Mouse (Mus musculus) kidney, adult 11 months (tissue): Measurements from ENCODE around the gene Dab1.

ENCODE experiments used
- DNase-seq: peaks from one replicate; pipeline ENCODE4 v3.0.0; 2022

Gene Dab1

DNA sequence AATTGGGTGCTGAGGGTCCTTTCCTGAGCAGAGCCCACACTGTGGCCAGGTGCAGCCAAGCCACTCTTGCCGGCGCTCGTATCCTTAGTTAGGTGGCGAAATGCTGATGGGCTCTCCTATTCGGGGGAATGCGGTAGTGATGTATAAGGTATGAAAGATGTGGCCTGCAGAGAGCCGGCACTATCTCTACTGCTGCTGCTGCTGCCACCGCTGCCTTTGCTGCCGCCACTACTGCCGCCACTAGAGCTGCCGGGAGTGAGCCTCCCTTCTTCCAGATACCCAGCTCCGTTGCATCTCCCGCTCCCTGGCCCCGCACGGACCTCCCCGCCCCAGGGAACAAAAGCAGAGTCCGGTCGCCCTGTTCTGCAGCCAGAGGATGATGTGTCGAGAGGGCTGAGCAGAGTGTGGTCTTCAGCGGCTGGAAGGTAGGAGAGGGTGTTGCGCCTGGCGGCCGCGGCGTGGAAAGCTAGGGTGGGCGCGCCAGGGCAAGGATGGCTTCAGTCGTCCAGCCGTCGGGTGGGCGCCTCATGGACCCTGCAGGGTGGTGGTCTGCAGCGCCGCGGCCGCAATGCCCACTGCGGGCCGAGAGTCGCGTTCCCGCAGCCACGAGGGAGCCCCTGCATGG lies at the start of gene Dab1:
Gene Dab1 (plus strand): TSS at position 39 of the 625 bp plus-strand sequence.
- DNase-seq, result no peak

DNA sequence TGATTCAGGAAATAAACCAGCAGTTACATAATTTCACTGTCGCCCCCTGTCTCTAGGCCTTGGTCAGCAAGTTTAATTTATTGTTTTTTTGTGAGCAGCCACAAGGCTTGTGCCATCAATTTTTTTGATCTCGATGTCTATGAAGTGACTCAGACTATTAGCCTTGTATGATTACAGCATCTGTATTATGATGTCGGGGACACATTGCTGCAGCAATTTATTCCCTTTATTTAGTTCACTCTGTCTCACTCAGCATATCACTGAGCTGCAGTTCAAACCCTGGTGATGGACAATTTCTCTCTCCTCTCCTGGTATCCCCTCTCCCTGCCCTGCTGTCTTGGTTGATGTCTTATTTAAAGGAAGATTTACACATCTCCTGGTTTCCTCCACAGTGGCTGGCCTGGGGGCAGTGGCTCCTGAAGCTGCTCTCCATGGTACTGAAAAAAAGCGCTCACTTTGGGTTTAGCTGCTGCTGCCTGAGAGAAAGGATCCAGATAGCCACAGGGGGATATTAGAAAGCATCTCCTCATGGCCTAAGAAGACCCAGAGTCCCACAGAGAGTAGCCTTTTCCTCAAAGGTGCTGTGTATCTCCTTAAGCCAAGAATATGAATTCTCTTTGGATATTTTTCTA lies 47.3 kb upstream of the Dab1 start:
- DNase-seq, result no peak

DNA sequence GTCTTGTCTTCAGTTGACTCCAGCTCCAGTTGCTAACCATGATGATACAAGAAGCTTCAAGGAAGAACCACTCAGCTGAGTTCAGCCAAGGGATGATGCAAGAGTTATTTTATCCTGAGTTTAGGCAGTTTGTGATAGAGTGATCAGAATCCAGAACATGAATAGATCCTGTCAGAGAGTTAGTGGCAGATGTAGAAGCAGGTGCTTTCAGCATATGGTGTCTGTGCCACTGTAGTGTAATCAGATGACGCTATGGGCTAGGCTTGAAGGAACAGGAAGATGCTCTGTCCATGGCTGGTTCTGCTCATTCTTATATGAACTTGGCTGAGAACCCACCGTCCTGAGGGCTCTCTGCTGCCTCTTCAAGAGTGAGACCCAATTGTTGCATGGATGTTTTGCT lies 43.6 kb upstream of the Dab1 start:
- DNase-seq, result no peak

DNA sequence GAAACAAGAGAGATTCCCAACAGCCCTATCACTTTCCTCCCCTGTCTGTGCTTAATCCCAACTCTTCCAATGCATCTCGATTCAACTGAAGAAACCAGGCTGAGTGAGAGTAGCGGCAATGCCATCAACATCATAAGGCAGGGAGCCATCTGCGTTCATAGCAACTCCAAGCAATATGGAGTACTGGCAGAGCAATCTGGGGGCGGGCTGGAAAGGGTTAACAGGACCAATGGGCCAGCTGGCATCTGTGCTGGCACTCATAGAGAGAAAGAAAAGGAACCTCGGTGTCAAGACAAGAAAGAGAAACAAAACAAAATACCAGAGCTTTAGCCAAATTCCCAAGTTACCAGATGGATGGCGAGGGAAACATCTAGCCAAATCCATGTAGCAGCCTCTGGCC lies 42.9 kb upstream of the Dab1 start:
- DNase-seq, result no peak

DNA sequence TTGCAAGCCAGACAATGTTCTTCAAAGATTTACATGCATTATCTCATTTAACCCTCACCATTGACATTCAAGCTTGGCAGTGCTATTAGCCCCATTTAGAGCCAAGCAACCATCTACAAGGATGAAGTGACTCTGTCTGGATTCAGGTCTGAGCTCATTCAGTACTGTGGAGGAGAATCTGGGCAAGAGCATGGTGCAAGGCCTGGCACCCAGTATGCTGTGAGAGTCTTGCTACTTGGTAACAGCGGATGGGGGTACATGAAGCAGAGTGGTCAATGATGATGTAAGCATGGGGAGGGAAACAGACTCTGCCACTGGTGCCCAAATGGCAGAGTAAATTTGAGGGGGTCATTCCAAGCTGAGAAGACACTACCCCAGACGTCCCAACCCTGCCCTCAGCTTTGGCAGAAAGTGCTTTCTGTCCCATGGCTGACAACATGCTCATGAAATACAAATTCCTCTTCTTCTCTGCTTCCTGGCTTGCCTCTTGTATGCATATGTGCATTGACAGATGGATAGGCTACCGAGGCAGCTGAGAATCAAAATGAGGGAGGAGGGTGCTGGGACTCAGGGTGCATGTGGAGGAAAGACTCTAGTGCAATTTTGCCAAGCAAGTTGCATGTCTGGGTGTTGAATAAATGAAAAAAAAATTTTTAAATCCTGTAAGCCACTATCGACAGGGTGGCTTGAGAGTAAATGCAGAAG lies 41.9 kb upstream of the Dab1 start:
- no peak for DNase-seq

DNA sequence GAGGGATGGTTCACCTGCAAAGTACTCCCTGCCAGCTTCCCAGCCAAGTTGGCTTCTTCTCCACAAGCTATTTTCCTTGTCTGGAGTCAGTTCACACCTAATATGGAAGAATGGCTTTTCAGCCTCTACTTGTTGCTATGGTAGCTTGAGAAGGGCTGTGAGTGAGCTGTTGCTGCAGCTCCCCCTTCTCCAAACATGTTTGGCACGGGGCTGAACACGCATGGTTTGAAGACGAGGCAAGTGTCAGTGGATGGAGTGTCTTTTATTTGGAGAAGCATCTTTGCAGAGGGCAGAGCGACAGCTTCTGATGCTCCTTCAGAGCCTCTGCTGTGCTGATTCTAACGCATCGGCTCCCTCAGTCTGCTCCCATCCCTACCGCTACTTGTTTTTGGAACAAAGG lies 41.3 kb upstream of the Dab1 start:
- DNase-seq, result no peak

DNA sequence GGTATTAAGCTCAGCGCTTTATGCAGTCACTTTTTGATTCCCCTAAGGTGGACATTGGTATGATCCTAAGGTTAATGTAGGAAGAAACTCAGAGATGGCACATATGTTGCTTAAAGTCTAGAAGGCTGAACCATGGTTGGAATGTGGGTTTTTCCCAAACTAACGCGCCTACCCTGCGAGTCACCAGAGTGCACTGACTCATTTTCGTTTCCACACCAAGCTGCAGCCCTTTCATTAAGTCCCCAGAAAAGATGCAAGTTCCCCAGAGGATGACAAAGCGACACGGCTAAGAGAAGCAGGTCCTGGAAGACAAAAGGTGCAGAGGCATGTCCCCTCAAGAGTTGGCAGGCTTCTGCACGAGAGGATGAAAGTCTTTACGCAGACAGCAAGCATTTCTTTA lies 39.1 kb upstream of the Dab1 start:
- no peak for DNase-seq

DNA sequence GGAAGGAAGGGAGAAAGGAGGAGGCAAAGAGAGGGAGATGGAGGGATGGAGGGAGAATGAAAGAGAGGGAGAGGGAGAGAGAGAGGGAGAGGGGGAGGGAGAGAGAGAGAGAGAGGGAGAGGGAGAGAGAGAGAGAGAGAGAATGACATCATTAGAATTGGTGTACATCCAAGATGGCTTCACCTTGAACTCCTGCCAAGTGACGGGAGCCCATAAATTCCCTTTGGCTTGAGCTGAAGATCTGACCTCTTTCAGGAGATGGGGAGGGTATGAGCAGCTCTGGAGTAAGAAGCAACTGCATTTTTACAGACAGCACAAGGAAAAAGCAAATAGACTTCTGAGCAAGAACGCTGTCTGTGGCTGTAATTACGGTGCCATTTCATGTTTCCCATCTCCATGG lies 4.1 kb upstream of the Dab1 start:
- no peak for DNase-seq

DNA sequence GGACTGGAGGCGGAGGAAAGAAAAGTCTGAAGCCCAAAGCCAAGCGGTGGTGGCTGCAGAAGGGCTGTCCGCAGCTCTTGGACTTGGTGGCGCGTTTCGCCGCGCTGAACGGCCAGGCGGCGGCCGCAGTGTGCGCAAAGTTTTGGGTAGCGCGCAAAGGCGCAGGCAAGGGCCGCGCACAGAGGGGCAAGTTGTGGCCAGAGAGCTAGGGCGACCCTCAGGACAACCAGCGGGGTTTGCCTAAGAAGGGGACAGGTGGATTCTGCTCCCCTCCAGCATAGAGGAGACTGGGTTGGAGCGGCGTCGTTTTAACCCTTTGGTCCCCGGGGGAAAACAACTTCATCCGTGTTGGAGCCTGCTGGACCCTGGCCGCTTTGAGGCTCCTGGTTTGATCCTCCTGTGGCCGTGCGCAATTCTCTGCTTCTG lies 800 bp downstream of the Dab1 start:
- DNase-seq, result no peak

DNA sequence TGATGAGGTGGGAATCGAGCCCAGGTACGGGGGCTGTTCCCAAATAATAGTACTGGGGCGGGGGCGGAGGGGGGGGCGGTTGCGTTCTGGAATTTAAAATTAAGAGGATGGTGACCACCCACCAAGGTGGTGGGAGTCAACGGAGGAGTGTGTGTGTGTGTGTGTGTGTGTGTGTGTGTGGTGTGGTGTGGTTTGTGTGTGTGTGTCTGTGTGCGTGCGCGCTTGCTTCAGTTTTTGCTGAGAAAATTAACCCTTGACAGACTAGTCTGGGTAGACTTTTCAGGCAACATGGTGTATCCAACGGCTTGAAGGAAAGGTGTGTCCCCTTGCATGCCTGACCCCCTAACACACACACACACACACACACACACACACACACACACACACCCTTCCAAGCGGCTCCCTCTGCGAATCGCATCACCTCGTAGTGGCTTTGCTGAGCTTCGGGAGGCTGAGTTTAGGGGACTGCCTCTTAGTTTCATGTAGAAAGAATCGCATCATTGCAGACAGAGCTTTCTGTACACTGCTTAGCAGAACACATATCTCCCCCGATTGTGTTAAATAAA lies 1.5 kb downstream of the Dab1 start:
- no peak for DNase-seq

DNA sequence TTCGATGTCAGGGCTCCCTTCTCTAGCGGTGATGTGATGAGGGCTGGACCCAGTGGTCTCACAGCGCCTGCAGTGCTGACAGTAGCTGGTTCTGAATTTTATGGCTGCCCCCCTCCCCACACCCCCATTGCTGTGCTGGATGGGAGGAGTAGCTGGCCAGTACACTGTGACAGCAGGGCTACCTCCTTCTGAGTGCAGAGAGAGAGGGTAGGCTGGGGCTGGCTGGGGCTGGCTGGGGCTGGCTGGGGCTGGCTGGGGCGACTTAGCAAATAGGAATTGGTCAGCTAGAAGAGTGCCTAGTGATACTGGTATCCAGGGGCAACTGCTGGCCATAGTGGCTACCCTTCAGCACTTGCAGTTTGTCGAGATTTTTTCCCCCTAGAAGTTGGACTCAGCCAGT lies 2.4 kb downstream of the Dab1 start:
- no peak for DNase-seq

DNA sequence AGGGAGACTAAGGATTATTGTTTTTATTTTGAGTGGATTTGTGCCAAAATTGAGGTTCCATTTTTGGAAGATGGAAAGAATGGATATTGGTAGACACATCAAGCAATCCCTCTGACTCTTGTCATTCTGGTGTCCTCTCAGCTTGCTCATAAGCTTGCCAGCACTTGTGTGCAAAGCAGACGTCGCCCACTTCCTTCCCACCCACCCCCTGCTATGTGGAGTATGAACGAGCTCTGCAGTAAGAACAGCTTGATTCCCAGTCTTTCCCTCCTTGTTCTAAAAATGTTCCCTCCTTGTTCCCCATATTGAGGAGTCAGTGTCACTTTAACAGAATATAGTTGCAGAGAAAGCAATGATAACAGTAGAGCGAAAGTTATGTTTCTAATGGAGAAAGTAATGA lies 11.0 kb downstream of the Dab1 start:
- DNase-seq, result no peak

DNA sequence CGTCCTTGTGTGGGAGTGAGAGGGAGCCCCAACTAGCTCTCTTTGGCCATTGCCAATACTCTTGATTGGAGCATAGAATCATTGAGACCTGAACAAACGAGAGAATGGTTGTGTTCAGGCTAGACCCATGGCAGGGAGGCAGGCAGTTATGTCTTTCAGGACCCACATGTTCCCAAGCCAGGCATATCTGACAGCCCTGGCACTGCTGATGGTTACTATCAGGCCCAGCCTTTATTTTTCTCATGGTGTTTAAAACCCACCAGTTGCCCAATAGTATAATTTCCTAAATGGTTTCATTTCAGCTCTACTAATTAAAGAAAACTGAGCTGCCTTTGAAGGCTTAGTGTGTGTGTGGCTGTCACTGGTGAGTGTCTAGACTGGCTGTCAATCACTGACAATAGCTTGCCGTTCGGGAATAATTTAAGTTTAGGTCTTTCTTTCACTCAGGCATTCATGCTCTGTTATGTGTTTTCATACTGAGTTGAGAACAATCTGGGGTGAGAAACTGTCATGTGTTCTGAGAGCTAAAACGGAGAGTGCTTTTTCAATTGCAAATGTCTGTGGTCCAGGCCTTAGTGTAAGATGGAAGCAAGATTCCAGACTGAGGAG lies 17.1 kb downstream of the Dab1 start:
- DNase-seq, result no peak

DNA sequence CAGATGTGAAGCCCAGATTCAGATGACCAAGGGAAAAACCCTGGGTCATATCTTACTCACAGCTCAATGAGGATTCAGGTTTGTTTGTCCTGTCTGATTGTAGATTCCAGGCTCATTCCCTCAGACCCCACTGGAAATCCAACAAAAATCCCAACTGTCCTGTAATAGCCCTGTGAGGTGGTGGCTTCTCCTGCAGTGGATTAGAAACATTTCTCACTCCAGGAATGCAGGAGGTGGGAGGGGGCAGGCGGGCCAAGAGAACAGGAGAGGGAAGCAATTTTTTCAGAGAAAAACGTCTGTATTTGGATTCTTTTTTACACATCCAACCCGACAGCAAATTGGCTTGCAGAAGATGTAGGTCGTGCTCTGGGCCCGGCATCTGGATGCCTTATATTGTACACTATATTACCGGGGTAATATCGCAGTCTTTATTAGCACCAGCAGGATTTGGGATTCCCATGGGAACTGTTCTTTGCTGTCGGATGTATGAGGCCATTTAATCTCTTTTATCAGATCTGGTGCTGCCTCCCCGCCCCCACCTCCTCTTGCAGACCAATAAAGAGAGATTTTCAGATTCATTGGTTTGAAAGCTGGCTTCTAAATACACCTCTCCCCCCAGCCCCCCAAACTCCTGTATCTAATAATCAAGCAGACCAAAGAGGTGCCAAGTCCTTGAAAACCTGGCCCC lies 29.2 kb downstream of the Dab1 start:
- no peak for DNase-seq

DNA sequence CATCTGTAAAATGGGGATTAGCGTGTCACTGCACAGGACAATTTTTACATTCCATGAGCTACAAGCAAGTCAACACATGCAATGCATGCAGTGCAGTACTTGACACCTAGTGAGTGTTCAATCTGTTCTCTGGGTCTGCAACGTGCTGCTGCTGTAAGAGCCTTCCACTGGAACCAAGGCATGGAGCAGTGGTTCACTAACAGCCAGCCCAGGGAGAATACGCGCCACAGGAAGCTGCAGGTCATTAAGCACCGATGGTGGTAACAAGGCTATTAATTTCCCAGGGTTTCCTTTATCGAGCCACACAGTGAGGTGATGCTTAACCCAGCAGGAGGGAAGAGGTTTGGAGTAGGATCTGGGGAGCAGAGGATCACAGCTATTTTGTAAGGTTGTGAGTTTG lies 36.6 kb downstream of the Dab1 start:
- DNase-seq, result no peak

DNA sequence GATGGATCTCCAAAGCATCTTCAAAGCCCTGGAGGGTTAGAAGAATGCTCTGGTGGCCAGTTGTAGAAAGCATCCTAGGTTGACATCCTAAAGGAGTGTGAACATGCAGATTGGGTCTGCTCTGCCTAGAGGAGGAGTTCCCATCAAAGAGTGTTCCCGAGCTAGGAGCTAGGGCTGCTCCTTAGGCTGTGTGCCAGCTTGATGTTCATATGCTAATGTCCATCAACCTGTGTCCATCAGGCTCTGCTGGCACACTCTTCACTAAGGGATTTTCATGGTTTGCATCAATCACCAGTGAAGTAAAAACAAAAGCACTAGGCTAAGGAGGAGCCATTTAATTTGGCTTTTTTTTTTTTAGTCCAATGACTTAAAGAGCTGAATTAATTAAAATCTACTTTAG lies 42.2 kb downstream of the Dab1 start:
- DNase-seq, result no peak

DNA sequence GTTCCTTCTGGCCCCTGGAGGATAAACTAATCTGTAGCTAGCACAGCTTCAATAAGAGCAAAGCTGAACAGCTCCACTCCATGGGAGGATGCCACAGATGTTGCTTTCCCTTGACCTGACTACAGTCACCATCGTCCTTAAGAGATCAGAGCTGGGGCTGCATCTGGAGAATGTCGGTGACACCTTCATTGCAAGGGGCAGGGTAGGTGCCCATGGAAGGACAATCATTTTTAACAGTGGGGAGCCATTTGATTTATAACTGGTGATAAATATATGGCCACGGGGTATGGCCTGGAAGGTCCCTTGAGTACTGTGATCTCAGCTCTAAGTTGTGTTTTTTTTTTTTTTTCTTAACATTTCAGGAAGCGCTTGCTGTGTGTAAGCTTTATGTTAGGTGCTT lies 48.3 kb downstream of the Dab1 start:
- DNase-seq, result no peak

DNA sequence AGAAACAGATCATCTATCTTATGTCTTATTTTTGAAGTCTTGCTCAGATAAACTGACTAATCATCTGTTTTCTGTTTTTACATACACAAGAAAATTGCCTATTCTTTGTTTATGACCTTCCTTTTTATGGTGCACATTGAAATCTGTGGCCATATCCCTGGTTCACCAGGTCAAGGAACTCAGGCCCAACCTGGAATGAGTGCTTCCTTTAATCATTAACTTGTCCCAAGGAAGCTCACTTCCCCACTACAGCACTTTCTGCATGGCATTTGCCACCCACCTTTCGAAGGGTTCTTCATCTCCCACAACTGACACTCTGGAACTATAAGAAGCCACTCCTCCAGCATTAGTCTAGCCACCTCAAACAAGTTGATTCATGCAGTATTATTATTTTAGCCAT lies 58.0 kb downstream of the Dab1 start:
- DNase-seq, result no peak

DNA sequence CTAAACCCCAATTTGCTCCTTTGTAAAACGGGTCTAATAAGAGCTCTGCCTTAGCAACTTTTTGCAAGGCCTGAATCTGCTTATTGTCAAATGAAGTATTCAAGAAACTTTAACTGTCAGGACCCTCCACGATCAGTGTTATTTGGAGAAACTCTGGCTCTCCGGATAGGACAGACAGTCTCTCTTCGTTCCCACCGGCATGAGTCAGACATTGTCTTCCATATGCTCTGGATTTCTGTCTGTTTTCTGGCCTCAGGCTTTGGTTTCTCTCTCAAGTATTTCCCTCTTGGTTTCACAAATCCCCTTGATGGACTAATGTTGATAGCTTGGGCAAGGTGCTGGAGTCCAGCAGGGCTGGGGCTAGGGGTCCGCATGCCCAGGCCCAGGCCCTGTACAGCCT lies 59.3 kb downstream of the Dab1 start:
- DNase-seq, result no peak

DNA sequence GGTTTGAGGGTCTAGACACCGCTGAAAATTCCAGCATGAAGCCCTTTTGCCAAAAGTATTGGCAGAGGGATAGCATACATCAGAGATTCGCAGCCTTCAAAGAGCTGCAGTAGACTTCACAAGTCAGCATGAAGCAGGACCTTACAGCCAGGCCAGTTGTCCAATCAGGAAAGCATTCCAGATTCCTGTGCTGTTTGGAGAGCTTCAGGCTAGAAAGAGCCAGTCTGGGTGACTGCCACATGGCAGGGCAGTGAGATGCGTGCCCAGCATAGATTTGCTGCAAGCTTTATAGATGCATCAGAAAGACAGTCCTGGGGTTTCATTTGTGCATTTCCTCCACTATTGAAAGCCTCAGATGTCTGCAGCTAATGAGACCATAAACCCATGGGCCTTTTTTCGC lies 66.0 kb downstream of the Dab1 start:
- no peak for DNase-seq

DNA sequence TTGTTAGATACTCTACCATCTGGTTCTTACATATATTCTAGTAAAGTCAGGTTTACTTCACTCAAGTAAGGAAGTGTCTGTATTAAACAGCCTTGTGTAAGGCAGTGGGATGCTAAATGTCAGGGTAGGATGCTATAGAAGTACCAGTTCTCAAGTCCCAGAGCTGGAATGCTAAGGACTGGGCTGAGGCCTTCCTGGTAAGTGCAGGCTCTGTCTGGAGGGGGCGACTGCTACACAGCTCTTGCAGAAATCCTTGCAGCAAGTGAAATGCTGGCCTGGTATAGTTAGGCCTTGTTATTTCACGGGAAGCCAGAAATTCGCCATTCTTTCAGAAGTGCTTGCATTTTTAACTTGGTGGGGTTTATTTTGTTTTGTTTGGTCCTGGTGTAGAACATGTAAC lies 72.6 kb downstream of the Dab1 start:
- DNase-seq, result no peak

DNA sequence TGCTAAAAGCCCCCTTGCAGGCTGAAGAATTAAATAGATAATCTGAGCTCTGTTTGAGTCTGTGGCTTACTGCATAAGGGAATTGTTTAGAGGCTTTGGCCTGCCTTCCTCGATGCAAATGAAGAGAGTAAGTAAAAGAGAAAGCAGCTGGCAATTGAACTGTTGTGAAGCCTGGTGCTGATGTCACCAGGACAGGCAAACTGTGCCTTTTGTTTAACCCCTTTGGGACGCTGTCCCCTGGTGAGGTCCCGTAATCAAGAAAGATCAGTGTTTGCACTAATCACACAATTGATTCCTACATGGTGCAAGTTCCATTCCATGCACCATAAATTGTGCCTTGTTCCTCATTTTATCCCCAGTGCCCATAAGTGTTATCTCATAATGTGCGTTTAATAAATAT lies 80.6 kb downstream of the Dab1 start:
- no peak for DNase-seq

DNA sequence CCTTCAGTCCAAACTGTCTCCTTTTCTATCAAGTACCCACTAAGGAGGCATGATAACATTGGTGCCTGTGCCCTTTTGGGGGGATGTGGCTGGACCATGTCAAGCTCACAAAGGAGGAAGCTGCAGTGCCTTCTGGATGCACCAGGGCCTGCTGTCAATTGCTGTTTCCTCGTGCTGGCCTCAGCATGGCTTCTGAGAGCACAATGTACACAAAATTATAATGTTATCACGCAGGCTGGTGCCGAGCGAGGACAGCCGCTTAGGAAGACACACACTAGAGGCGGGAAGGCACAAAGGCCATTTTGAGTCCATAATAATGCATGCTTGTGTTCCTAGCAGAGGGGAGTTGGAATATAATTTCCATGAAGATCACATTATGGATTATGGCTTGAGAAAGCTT lies 81.2 kb downstream of the Dab1 start:
- DNase-seq, result no peak
